Mouse (Mus musculus): Measurements from ENCODE around the gene Mr1.

DNA sequence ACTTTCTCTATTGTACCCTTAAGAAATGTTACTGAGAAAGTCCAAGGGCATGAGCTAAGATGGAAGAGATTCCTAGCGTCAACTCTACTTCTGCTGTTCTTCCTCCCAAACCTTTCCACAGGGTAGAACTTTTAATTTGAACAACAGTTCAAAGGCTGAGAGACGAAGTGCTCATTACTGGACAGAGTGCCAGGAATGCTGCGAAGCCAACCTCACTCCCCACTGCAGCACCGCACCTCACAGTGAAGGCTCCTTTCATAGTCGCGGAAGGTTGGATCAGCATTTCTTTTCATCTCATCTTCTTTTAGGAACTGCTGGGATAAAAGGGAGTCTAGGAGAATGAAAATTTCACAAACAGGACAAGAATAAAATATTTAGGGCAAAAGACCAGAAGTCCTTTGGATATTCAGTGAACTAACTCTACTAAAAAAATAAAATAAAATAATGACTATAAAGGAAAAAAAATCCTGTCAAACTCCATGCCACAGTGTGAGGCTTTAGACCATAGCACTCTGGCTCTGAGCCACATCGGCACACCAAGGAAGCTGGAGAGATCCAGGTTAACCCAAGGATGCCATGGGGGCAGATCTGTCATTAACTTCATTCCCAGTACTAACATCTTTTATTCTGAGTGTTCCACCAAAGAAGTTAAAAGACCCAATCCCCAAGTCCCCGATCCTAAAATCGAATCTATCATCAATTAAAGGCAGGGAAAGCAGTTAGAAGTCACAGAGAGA, 52.5 kb downstream of the Mr1 start:
- no peak for TF ChIP-seq CTCF (IDR thresholded peaks at IDR 0.05; ENCODE audit: low read depth, low read length)
- no peak for TF ChIP-seq POLR2A (IDR thresholded peaks at IDR 0.05; ENCODE audit: extremely low read depth, insufficient read depth, low read length)

All from liver, adult 2 months (tissue).